Mouse (Mus musculus): ENCODE results near the gene Hipk2.

DNA sequence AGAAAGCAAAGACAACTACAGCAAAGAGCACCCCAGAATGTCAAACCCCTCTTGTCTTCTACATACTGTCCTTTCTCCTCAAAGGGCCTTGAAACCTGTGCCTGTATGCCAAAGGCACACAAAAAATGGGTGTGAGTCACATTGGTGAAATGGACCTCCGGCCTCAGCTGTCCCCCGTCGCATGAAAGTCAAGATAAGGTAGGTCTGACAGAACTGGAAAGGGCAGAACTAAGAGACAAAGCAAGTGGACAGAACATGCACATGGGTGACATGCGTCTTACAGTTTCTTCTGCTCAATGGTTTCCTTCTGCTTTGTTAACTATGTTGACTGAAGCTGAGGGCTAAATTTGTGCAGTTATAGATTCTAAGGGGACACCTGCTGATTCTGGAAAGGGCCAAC is 119.0 kb downstream of the Hipk2 start:
- TF ChIP-seq POLR2A (IDR thresholded peaks at IDR 0.05; ENCODE audit: control insufficient read depth, low read depth, low read length) (no peak), CTCF (IDR thresholded peaks at IDR 0.05; ENCODE audit: control insufficient read depth, insufficient read depth, insufficient replicate concordance, low read depth, low read length) (no peak)

All from testis, adult 2 months (tissue).